Mouse (Mus musculus) midbrain, embryonic 13.5 days (tissue): ENCODE results near the gene Rft1. TPM values are rescaled to one million over a fixed set of nuclear protein-coding genes. Genes with fewer than 3 reads are reported as not detected.
A peak's percentile ranks its signal among the peaks of the same experiment; 100 is the strongest.
"Not testable (repeated sequence)": the region's sequence is repeated elsewhere in the genome, so short reads cannot be mapped to it uniquely, and the experiment has no call there.

Experiments
- ATAC-seq: fragments of 200-750 bp; cut with Nextera tagmentation; 2 replicates; pipeline ENCODE4 v1.8.0; 2017; ENCODE audit warnings: mild to moderate bottlenecking, moderate TSS enrichment, moderate library complexity
- H3K27ac ChIP-seq: fragments of 300-500 bp; sonication (generic); 2 replicates; pipeline ENCODE4 v1.5.1; 2015; ENCODE audit warnings: inconsistent platforms, mild to moderate bottlenecking, moderate library complexity
- H3K27me3 ChIP-seq: fragments of 300-500 bp; sonication (generic); 2 replicates; pipeline ENCODE4 v1.6.1; 2015; ENCODE audit warnings: mild to moderate bottlenecking, inconsistent platforms
- H3K36me3 ChIP-seq: fragments of 300-500 bp; sonication (generic); 2 replicates; pipeline ENCODE4 v1.6.1; 2015; ENCODE audit warnings: mild to moderate bottlenecking, inconsistent platforms
- H3K4me1 ChIP-seq: fragments of 300-500 bp; sonication (generic); replicated peaks from 2 replicates; pipeline ENCODE4 v1.6.1; 2015; ENCODE audit warnings: inconsistent platforms
- H3K4me2 ChIP-seq: fragments of 300-500 bp; sonication (generic); replicated peaks from 2 replicates; pipeline ENCODE4 v1.6.1; 2015; ENCODE audit warnings: moderate library complexity, mild to moderate bottlenecking, inconsistent platforms
- H3K4me3 ChIP-seq: fragments of 300-500 bp; sonication (generic); replicated peaks from 2 replicates; pipeline ENCODE4 v1.5.1; 2015; ENCODE audit warnings: mild to moderate bottlenecking, inconsistent platforms
- H3K9ac ChIP-seq: fragments of 300-500 bp; sonication (generic); replicated peaks from 2 replicates; pipeline ENCODE4 v1.6.1; 2015; ENCODE audit warnings: mild to moderate bottlenecking, inconsistent platforms
- H3K9me3 ChIP-seq: fragments of 300-500 bp; sonication (generic); 2 replicates; pipeline ENCODE4 v1.6.1; 2016; ENCODE audit warnings: mild to moderate bottlenecking, inconsistent platforms
- WGBS: fragments of 180-500 bp; shearing (Covaris S2); methylation state at CpG from one replicate; pipeline ENCODE4 v1.1.7; 2015; 5-methylcytosine and 5-hydroxymethylcytosine counted together
- polyA plus RNA-seq: library from polyadenylated mRNA; unstranded; fragments of >200 nt; fragmentation: Nextera tagmentation; extraction: Ambion mirVana; gene quantifications from 2 replicates; pipeline ENCODE4 v1.2.1, GENCODE M21; 2015

Gene Rft1
- polyA plus RNA-seq, 1 experiment from 2014 or later, result 10.8 TPM

GRCm38 (mm10) chr14:30716953-30717285, 62.8 kb downstream of the Rft1 start:
- Histone ChIP-seq H3K4me2 (peak overlapping the region; percentile 74), H3K9ac (peak overlapping the region; percentile 93), H3K4me1 (peaks cover 16% of the 10 kb centered on the region), H3K27me3 (no peaks in the 10 kb centered on the region), H3K27ac (peak overlapping the region; percentile 95), H3K4me3 (peak overlapping the region; percentile 95), H3K36me3 (no peaks in the 10 kb centered on the region), H3K9me3 (no peaks in the 10 kb centered on the region)
- no peak for ATAC-seq
- 4% methylated on average over 7 of the region's 7 CpGs for WGBS

- not testable (repeated sequence) for H3K27me3 ChIP-seq, H3K4me2 ChIP-seq, H3K9me3 ChIP-seq, H3K9ac ChIP-seq, H3K4me3 ChIP-seq, H3K27ac ChIP-seq, H3K36me3 ChIP-seq, ATAC-seq
- peaks cover 16% of the 10 kb centered on the region for H3K4me1 ChIP-seq
- 100% methylated on average over 1 of the region's 1 CpGs for WGBS
Observed at GRCm38 (mm10) chr14:30718696-30719095, 64.5 kb downstream of the Rft1 start.

GRCm38 (mm10) chr14:30719514-30719913, 65.4 kb downstream of the Rft1 start:
- Histone ChIP-seq H3K4me2 (no peak overlapping the region), H3K9me3 (no peaks in the 10 kb centered on the region), H3K4me1 (peaks cover 16% of the 10 kb centered on the region), H3K4me3 (no peak overlapping the region), H3K27me3 (no peaks in the 10 kb centered on the region), H3K36me3 (no peaks in the 10 kb centered on the region), H3K27ac (no peak overlapping the region), H3K9ac (no peak overlapping the region)
- no peak for ATAC-seq
- 90% methylated on average over 1 of the region's 1 CpGs for WGBS

- peaks cover 8% of the 10 kb centered on the region for H3K4me1 ChIP-seq
- H3K36me3 ChIP-seq, result no peaks in the 10 kb centered on the region
- ATAC-seq, result no peak
- no peak overlapping the region for H3K27ac ChIP-seq
- no peaks in the 10 kb centered on the region for H3K9me3 ChIP-seq
- H3K4me2 ChIP-seq, result no peak overlapping the region
- no peak overlapping the region for H3K9ac ChIP-seq
- no peaks in the 10 kb centered on the region for H3K27me3 ChIP-seq
- 81% methylated on average over 1 of the region's 1 CpGs for WGBS
- H3K4me3 ChIP-seq, result no peak overlapping the region
Observed at GRCm38 (mm10) chr14:30721850-30722249, 67.7 kb downstream of the Rft1 start.

GRCm38 (mm10) chr14:30722406-30722805, 68.2 kb downstream of the Rft1 start:
- Histone ChIP-seq H3K27me3 (no peaks in the 10 kb centered on the region), H3K4me3 (no peak overlapping the region), H3K36me3 (no peaks in the 10 kb centered on the region), H3K4me1 (peaks cover 5% of the 10 kb centered on the region), H3K4me2 (no peak overlapping the region), H3K9me3 (no peaks in the 10 kb centered on the region), H3K9ac (no peak overlapping the region), H3K27ac (no peak overlapping the region)
- WGBS, result 90% methylated on average over 5 of the region's 5 CpGs
- ATAC-seq, result no peak

GRCm38 (mm10) chr14:30731896-30732295, 77.7 kb downstream of the Rft1 start:
- H3K27ac ChIP-seq, result no peak overlapping the region
- H3K9me3 ChIP-seq, result no peaks in the 10 kb centered on the region
- WGBS, result 89% methylated on average over 3 of the region's 3 CpGs
- no peaks in the 10 kb centered on the region for H3K4me1 ChIP-seq
- H3K4me2 ChIP-seq, result no peak overlapping the region
- no peak for ATAC-seq
- no peak overlapping the region for H3K9ac ChIP-seq
- no peaks in the 10 kb centered on the region for H3K36me3 ChIP-seq
- no peak overlapping the region for H3K4me3 ChIP-seq
- no peaks in the 10 kb centered on the region for H3K27me3 ChIP-seq

- Histone ChIP-seq H3K4me1 (no peaks in the 10 kb centered on the region), H3K36me3 (no peaks in the 10 kb centered on the region), H3K27ac (no peak overlapping the region), H3K9ac (no peak overlapping the region), H3K4me2 (no peak overlapping the region), H3K9me3 (no peaks in the 10 kb centered on the region), H3K27me3 (no peaks in the 10 kb centered on the region), H3K4me3 (no peak overlapping the region)
- ATAC-seq, result no peak
- 96% methylated on average over 5 of the region's 5 CpGs for WGBS
Observed at GRCm38 (mm10) chr14:30734665-30735064, 80.5 kb downstream of the Rft1 start.

GRCm38 (mm10) chr14:30735810-30736209, 81.7 kb downstream of the Rft1 start:
- no peak overlapping the region for H3K4me3 ChIP-seq
- 77% methylated on average over 3 of the region's 3 CpGs for WGBS
- H3K4me1 ChIP-seq, result no peaks in the 10 kb centered on the region
- H3K27me3 ChIP-seq, result no peaks in the 10 kb centered on the region
- no peak overlapping the region for H3K27ac ChIP-seq
- no peak for ATAC-seq
- no peak overlapping the region for H3K9ac ChIP-seq
- H3K4me2 ChIP-seq, result no peak overlapping the region
- H3K9me3 ChIP-seq, result no peaks in the 10 kb centered on the region
- H3K36me3 ChIP-seq, result no peaks in the 10 kb centered on the region

- no peak for ATAC-seq
- no peaks in the 10 kb centered on the region for H3K4me1 ChIP-seq
- H3K9me3 ChIP-seq, result no peaks in the 10 kb centered on the region
- whole genome bisulfite sequencing, result 93% methylated on average over 1 of the region's 1 CpGs
- H3K9ac ChIP-seq, result no peak overlapping the region
- H3K4me3 ChIP-seq, result no peak overlapping the region
- no peak overlapping the region for H3K27ac ChIP-seq
- H3K36me3 ChIP-seq, result no peaks in the 10 kb centered on the region
- H3K4me2 ChIP-seq, result no peak overlapping the region
- H3K27me3 ChIP-seq, result no peaks in the 10 kb centered on the region
Observed at GRCm38 (mm10) chr14:30736413-30736812, 82.3 kb downstream of the Rft1 start.

Other genes with a start within 250 kb of the Rft1 start
- 22.5 and 23.2 TPM in 2 replicates for gene Dcp1a, start 174.8 kb upstream of the Rft1 start, polyA plus RNA-seq
- 5.5 and 5.6 TPM in 2 replicates for gene Cacna1d, start 162.9 kb upstream of the Rft1 start, polyA plus RNA-seq
- gene Tkt, start 106.0 kb upstream of the Rft1 start, polyA plus RNA-seq, result 210 and 213 TPM in 2 replicates
- 14.5 and 17.4 TPM in 2 replicates for gene Prkcd, start 28.1 kb upstream of the Rft1 start, polyA plus RNA-seq
- 21.2 and 21.5 TPM in 2 replicates for gene Sfmbt1, start 60.5 kb downstream of the Rft1 start, polyA plus RNA-seq
- 18.2 and 18.9 TPM in 2 replicates for gene Tmem110, start 171.2 kb downstream of the Rft1 start, polyA plus RNA-seq
- 0.67 and 0.70 TPM in 2 replicates for gene Mustn1, start 224.8 kb downstream of the Rft1 start, polyA plus RNA-seq
- not detected in 2 replicates for gene Itih4, start 232.1 kb downstream of the Rft1 start, polyA plus RNA-seq